Mouse (Mus musculus) spleen, adult 2 months (tissue): Measurements from ENCODE around the gene Mphosph6.

Source experiments
- CTCF ChIP-seq: fragments of 200-500 bp; IDR thresholded peaks from 2 replicates; pipeline ENCODE4 v1.5.1; 2011; ENCODE audit warnings: mild to moderate bottlenecking, inconsistent platforms; ENCODE audit not compliant: insufficient read depth, insufficient read length, insufficient replicate concordance; ENCODE audit errors: extremely low read depth
- POLR2A ChIP-seq: fragments of 200-500 bp; IDR thresholded peaks from 2 replicates; pipeline ENCODE4 v1.6.1; 2011; ENCODE audit warnings: low read depth, low read length, inconsistent platforms

GRCm38 (mm10) chr8:117764625-117765024 lies 37.1 kb downstream of the Mphosph6 start:
- TF ChIP-seq CTCF (no peak), POLR2A (no peak)
